Mouse (Mus musculus) limb, embryonic 13.5 days (tissue): ENCODE data around the gene 9230104L09Rik. TPM values are rescaled to one million over a fixed set of nuclear protein-coding genes. Genes with fewer than 3 reads are reported as not detected.

Experiments
- ATAC-seq: fragments of 200-750 bp; cut with Nextera tagmentation; 2 replicates; pipeline ENCODE4 v1.8.0; 2017; ENCODE audit warnings: low read depth, moderate number of reproducible peaks, moderate TSS enrichment; ENCODE audit not compliant: low FRiP score
- H3K27ac ChIP-seq: fragments of 300-500 bp; sonication (generic); 2 replicates; pipeline ENCODE4 v1.5.1; 2015; ENCODE audit warnings: inconsistent platforms, mild to moderate bottlenecking, moderate library complexity
- H3K27me3 ChIP-seq: fragments of 300-500 bp; sonication (generic); 2 replicates; pipeline ENCODE4 v1.6.1; 2015; ENCODE audit warnings: mild to moderate bottlenecking, inconsistent platforms
- H3K36me3 ChIP-seq: fragments of 300-500 bp; sonication (generic); 2 replicates; pipeline ENCODE4 v1.6.1; 2015; ENCODE audit warnings: inconsistent platforms, mild to moderate bottlenecking, moderate library complexity
- H3K4me1 ChIP-seq: fragments of 300-500 bp; sonication (generic); 2 replicates; pipeline ENCODE4 v1.6.1; 2015; ENCODE audit warnings: inconsistent platforms
- H3K4me2 ChIP-seq: fragments of 300-500 bp; sonication (generic); replicated peaks from 2 replicates; pipeline ENCODE4 v1.6.1; 2015; ENCODE audit warnings: inconsistent platforms, mild to moderate bottlenecking, moderate library complexity
- H3K4me3 ChIP-seq: fragments of 300-500 bp; sonication (generic); 2 replicates; pipeline ENCODE4 v1.5.1; 2015; ENCODE audit warnings: moderate library complexity, mild to moderate bottlenecking, inconsistent platforms
- H3K9ac ChIP-seq: fragments of 300-500 bp; sonication (generic); 2 replicates; pipeline ENCODE4 v1.6.1; 2015; ENCODE audit warnings: mild to moderate bottlenecking, inconsistent platforms
- H3K9me3 ChIP-seq: fragments of 300-500 bp; sonication (generic); 2 replicates; pipeline ENCODE4 v1.6.1; 2016; ENCODE audit warnings: inconsistent platforms
- WGBS: fragments of 180-500 bp; shearing (Covaris S2); methylation state at CpG from one replicate; pipeline ENCODE4 v1.1.7; 2015; 5-methylcytosine and 5-hydroxymethylcytosine counted together
- polyA plus RNA-seq: library from polyadenylated mRNA; unstranded; fragments of >200 nt; fragmentation: Nextera tagmentation; extraction: Ambion mirVana; gene quantifications from 2 replicates; pipeline ENCODE4 v1.2.1, GENCODE M21; 2015

Gene 9230104L09Rik
- polyA plus RNA-seq, 1 experiment from 2014 or later: not detected

GRCm38 (mm10) chr2:148838075-148838777 lies 26.6 kb downstream of the 9230104L09Rik start:
- no peaks in the 10 kb centered on the region for H3K27me3 ChIP-seq
- no peaks in the 10 kb centered on the region for H3K4me1 ChIP-seq
- no peak for ATAC-seq
- no peaks in the 10 kb centered on the region for H3K9me3 ChIP-seq
- H3K36me3 ChIP-seq: no peaks in the 10 kb centered on the region
- H3K27ac ChIP-seq: no peak overlapping the region
- H3K4me2 ChIP-seq: no peak overlapping the region
- 86% methylated on average over 5 of the region's 5 CpGs for WGBS
- H3K9ac ChIP-seq: no peak overlapping the region
- no peak overlapping the region for H3K4me3 ChIP-seq

GRCm38 (mm10) chr2:148834912-148835311 lies 29.9 kb downstream of the 9230104L09Rik start, which contains the start of gene Cst9:
Gene Cst9 (plus strand): TSS chr2:148835147.
- no peak within 1 kb of the TSS for H3K4me2 ChIP-seq
- no peak within 1 kb of the TSS for H3K4me3 ChIP-seq
- H3K36me3 ChIP-seq: no peaks in the 10 kb centered on the region
- WGBS: 58% methylated on average over 4 of the region's 4 CpGs
- H3K9me3 ChIP-seq: no peaks in the 10 kb centered on the region
- no peaks in the 10 kb centered on the region for H3K4me1 ChIP-seq
- ATAC-seq: no peak
- no peaks in the 10 kb centered on the region for H3K27me3 ChIP-seq
- H3K9ac ChIP-seq: no peak within 1 kb of the TSS
- no peak within 1 kb of the TSS for H3K27ac ChIP-seq

GRCm38 (mm10) chr2:148825986-148826385 lies 38.9 kb downstream of the 9230104L09Rik start:
- 47% methylated on average over 1 of the region's 1 CpGs for WGBS
- no peak for ATAC-seq

GRCm38 (mm10) chr2:148819909-148820308 lies 44.9 kb downstream of the 9230104L09Rik start, which contains the start of gene Cst13:
Gene Cst13 (plus strand): TSS chr2:148820081.
- no peaks in the 10 kb centered on the region for H3K36me3 ChIP-seq

More at GRCm38 (mm10) chr2:148825986-148826385, 38.9 kb downstream of the 9230104L09Rik start:
- Histone ChIP-seq H3K9ac (no peak overlapping the region), H3K27ac (no peak overlapping the region), H3K9me3 (no peaks in the 10 kb centered on the region), H3K4me3 (no peak overlapping the region), H3K4me2 (no peak overlapping the region), H3K27me3 (no peaks in the 10 kb centered on the region), H3K4me1 (no peaks in the 10 kb centered on the region), H3K36me3 (no peaks in the 10 kb centered on the region)

GRCm38 (mm10) chr2:148806696-148807095 lies 58.1 kb downstream of the 9230104L09Rik start:
- H3K4me1 ChIP-seq: no peaks in the 10 kb centered on the region
- H3K27me3 ChIP-seq: no peaks in the 10 kb centered on the region
- H3K9me3 ChIP-seq: no peaks in the 10 kb centered on the region
- H3K36me3 ChIP-seq: no peaks in the 10 kb centered on the region
- H3K4me3 ChIP-seq: no peak overlapping the region
- no peak for ATAC-seq
- no peak overlapping the region for H3K9ac ChIP-seq
- no peak overlapping the region for H3K27ac ChIP-seq
- 58% methylated on average over 6 of the region's 6 CpGs for WGBS
- H3K4me2 ChIP-seq: no peak overlapping the region

More at GRCm38 (mm10) chr2:148819909-148820308, 44.9 kb downstream of the 9230104L09Rik start, which contains the start of gene Cst13:
- no peak for ATAC-seq
- Histone ChIP-seq H3K4me1 (no peaks in the 10 kb centered on the region), H3K9me3 (no peaks in the 10 kb centered on the region), H3K4me2 (no peak within 1 kb of the TSS), H3K9ac (no peak within 1 kb of the TSS), H3K27ac (no peak within 1 kb of the TSS), H3K4me3 (no peak within 1 kb of the TSS), H3K27me3 (no peaks in the 10 kb centered on the region)

- no peak for ATAC-seq
- H3K4me3 ChIP-seq: no peak overlapping the region
- H3K27ac ChIP-seq: no peak overlapping the region
- H3K36me3 ChIP-seq: no peaks in the 10 kb centered on the region
- no peaks in the 10 kb centered on the region for H3K9me3 ChIP-seq
- no peak overlapping the region for H3K9ac ChIP-seq
- WGBS: 58% methylated on average over 3 of the region's 3 CpGs
- H3K27me3 ChIP-seq: no peaks in the 10 kb centered on the region
- no peaks in the 10 kb centered on the region for H3K4me1 ChIP-seq
- no peak overlapping the region for H3K4me2 ChIP-seq
Observed at GRCm38 (mm10) chr2:148801491-148801921, 63.3 kb downstream of the 9230104L09Rik start.

- no peak within 1 kb of the TSS for H3K9ac ChIP-seq
- no peak within 1 kb of the TSS for H3K4me3 ChIP-seq
- WGBS: 78% methylated on average over 1 of the region's 1 CpGs
- H3K27me3 ChIP-seq: no peaks in the 10 kb centered on the region
- no peak for ATAC-seq
- no peak within 1 kb of the TSS for H3K4me2 ChIP-seq
- H3K27ac ChIP-seq: no peak within 1 kb of the TSS
- H3K4me1 ChIP-seq: no peaks in the 10 kb centered on the region
- H3K9me3 ChIP-seq: no peaks in the 10 kb centered on the region
- no peaks in the 10 kb centered on the region for H3K36me3 ChIP-seq
Observed at GRCm38 (mm10) chr2:148798485-148798884, 66.4 kb downstream of the 9230104L09Rik start, which contains the start of gene Cst8. Gene Cst8 (plus strand): TSS chr2:148798785.

Other genes with a start within 250 kb of the 9230104L09Rik start
- gene Nxt1, start 192.4 kb downstream of the 9230104L09Rik start, polyA plus RNA-seq: 89.8 and 97.1 TPM in 2 replicates
- gene Gzf1, start 184.0 kb downstream of the 9230104L09Rik start, polyA plus RNA-seq: 22.5 and 23.9 TPM in 2 replicates
- 4.3 and 4.6 TPM in 2 replicates for gene Napb, start 132.6 kb downstream of the 9230104L09Rik start, polyA plus RNA-seq
- gene Cstl1, start 114.7 kb downstream of the 9230104L09Rik start, polyA plus RNA-seq: not detected in 2 replicates
- gene Cst11, start 93.5 kb downstream of the 9230104L09Rik start, polyA plus RNA-seq: not detected in 2 replicates
- not detected in 2 replicates for gene 8030411F24Rik, start 83.0 kb downstream of the 9230104L09Rik start, polyA plus RNA-seq
- not detected in 2 replicates for gene Cst12, start 75.7 kb downstream of the 9230104L09Rik start, polyA plus RNA-seq
- gene Cst8, start 66.3 kb downstream of the 9230104L09Rik start, polyA plus RNA-seq: not detected in 2 replicates
- gene Cst13, start 45.0 kb downstream of the 9230104L09Rik start, polyA plus RNA-seq: not detected in 2 replicates
- not detected in 2 replicates for gene Cst9, start 29.9 kb downstream of the 9230104L09Rik start, polyA plus RNA-seq
- gene Cst3, start 10.7 kb upstream of the 9230104L09Rik start, polyA plus RNA-seq: 386 and 403 TPM in 2 replicates
- not detected in 2 replicates for gene Gm1330, start 138.2 kb upstream of the 9230104L09Rik start, polyA plus RNA-seq
- gene Gm10750, start 152.2 kb upstream of the 9230104L09Rik start, polyA plus RNA-seq: not detected in 2 replicates